Mouse (Mus musculus) cerebellum, adult 2 months (tissue): ENCODE measurements around the gene Dis3.

ENCODE experiments used
- CTCF ChIP-seq: fragments of 200-500 bp; IDR thresholded peaks from 2 replicates; pipeline ENCODE4 v1.5.1; 2011; ENCODE audit warnings: low read depth, mild to moderate bottlenecking, control low read depth, low read length, moderate library complexity, borderline replicate concordance; ENCODE audit not compliant: insufficient read depth
- POLR2A ChIP-seq: fragments of 200-500 bp; IDR thresholded peaks from 2 replicates; pipeline ENCODE4 v1.6.1; 2011; ENCODE audit warnings: low read length, control low read depth, borderline replicate concordance; ENCODE audit not compliant: insufficient read depth

DNA sequence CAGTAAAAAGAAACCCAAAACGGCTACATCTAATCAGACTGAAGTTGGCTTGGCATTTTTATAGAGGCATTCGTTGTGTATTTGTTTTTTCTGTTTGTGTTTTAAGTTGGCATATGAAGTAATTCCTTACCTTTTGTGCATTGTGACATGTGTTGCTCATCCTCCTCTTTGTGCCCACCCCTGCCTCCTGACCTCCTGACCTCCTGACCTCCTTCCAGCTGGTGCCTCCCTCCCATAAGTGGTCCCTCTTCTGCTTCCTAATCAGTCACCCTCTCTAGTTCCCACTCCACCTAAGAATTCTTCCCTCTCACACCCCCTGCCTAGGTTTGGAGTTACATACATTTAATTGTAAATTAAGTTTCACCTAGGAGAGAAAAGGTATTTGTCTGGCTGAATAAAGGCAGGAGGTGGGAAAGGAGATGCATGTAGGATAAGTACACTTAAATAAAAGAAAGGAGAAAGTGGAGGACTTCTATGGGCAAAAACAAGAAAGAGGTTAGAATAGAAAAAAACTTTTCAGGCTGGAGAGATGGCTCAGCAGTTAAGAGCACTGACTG is 8.1 kb upstream of the Dis3 start:
- TF ChIP-seq CTCF (no peak), POLR2A (no peak)
